Mouse (Mus musculus) liver, embryonic 12.5 days (tissue): ENCODE measurements around the gene Acbd4. TPM values are rescaled to one million over a fixed set of nuclear protein-coding genes. Genes with fewer than 3 reads are reported as not detected.

Experiments
- ATAC-seq: fragments of 200-750 bp; cut with Nextera tagmentation; 2 replicates; pipeline ENCODE4 v1.8.0; 2017; ENCODE audit warnings: moderate number of reproducible peaks, mild to moderate bottlenecking, moderate library complexity
- H3K27ac ChIP-seq: fragments of 300-500 bp; sonication (generic); 2 replicates; pipeline ENCODE4 v1.5.1; 2016; ENCODE audit warnings: mild to moderate bottlenecking
- H3K27me3 ChIP-seq: fragments of 300-500 bp; sonication (generic); replicated peaks from 2 replicates; pipeline ENCODE4 v1.6.1; 2016; ENCODE audit warnings: mild to moderate bottlenecking, moderate library complexity
- H3K36me3 ChIP-seq: fragments of 300-500 bp; sonication (generic); 2 replicates; pipeline ENCODE4 v1.6.1; 2016; ENCODE audit warnings: mild to moderate bottlenecking, moderate library complexity
- H3K4me1 ChIP-seq: fragments of 300-500 bp; sonication (generic); 2 replicates; pipeline ENCODE4 v1.6.1; 2016
- H3K4me2 ChIP-seq: fragments of 300-500 bp; sonication (generic); 2 replicates; pipeline ENCODE4 v1.6.1; 2016; ENCODE audit warnings: mild to moderate bottlenecking, moderate library complexity
- H3K4me3 ChIP-seq: fragments of 300-500 bp; sonication (generic); 2 replicates; pipeline ENCODE4 v1.5.1; 2016; ENCODE audit warnings: mild to moderate bottlenecking, moderate library complexity
- H3K9ac ChIP-seq: fragments of 300-500 bp; sonication (generic); 2 replicates; pipeline ENCODE4 v1.6.1; 2016; ENCODE audit warnings: mild to moderate bottlenecking, moderate library complexity
- H3K9me3 ChIP-seq: fragments of 300-500 bp; sonication (generic); replicated peaks from 2 replicates; pipeline ENCODE4 v1.6.1; 2016; ENCODE audit warnings: mild to moderate bottlenecking, moderate library complexity
- WGBS: fragments of 180-500 bp; shearing (Covaris S2); methylation state at CpG from one replicate; pipeline ENCODE4 v1.1.7; 2016; ENCODE audit not compliant: insufficient replicate concordance; 5-methylcytosine and 5-hydroxymethylcytosine counted together
- polyA plus RNA-seq: library from polyadenylated mRNA; unstranded; fragments of >200 nt; fragmentation: Nextera tagmentation; extraction: Ambion mirVana; gene quantifications from 2 replicates; pipeline ENCODE4 v1.2.1, GENCODE M21; 2016

Gene Acbd4
- polyA plus RNA-seq, 1 experiment from 2014 or later, result 40.6 TPM

GRCm38 (mm10) chr11:103116008-103116818 is 14.7 kb downstream of the Acbd4 start, which contains the start of gene Hexim1:
Hexim1 (plus strand) TSS chr11:103116231.
- Histone ChIP-seq H3K4me3 (peak within 1 kb of the TSS; percentile 77), H3K27me3 (peaks cover 20% of the 10 kb centered on the region), H3K4me1 (peaks cover 66% of the 10 kb centered on the region), H3K9me3 (no peaks in the 10 kb centered on the region), H3K9ac (peak within 1 kb of the TSS; percentile 88), H3K4me2 (peak within 1 kb of the TSS; percentile 99), H3K36me3 (peaks cover 4% of the 10 kb centered on the region; the same call in 1 of the 2 replicates), H3K27ac (peak within 1 kb of the TSS; percentile 96)
- ATAC-seq, result peak; percentile 93
- WGBS, result 2% methylated on average over 53 of the region's 53 CpGs

DNA sequence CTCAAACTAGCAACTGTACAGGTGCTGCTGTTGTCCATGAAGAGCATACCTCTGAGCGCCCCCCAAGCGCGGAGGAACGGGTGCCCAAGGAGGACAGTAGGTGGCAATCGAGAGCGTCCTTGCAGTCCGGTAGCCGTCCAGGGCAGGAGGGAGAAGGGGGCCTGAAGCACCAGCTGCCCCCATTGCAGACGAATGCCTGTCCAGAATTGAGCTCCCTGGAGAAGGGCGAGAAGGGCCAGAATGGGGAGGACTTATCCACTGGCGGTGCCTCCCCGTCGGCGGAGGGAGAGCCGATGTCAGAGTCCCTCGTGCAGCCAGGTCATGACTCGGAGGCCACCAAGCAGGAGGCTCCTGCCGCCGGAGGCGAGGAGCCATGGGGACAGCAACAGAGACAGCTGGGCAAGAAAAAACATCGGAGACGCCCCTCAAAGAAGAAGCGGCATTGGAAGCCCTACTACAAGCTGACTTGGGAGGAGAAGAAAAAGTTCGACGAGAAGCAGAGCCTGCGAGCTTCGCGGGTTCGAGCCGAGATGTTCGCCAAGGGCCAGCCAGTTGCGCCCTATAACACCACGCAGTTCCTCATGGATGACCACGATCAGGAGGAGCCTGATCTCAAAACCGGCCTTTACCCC is 15.6 kb downstream of the Acbd4 start:
- peak overlapping the region; percentile 77 for H3K4me3 ChIP-seq
- H3K9me3 ChIP-seq, result no peaks in the 10 kb centered on the region
- H3K4me2 ChIP-seq, result peak overlapping the region; percentile 99
- no peaks in the 10 kb centered on the region for H3K36me3 ChIP-seq
- peaks cover 12% of the 10 kb centered on the region for H3K27me3 ChIP-seq
- peaks cover 57% of the 10 kb centered on the region for H3K4me1 ChIP-seq
- peak overlapping the region; percentile 88 for H3K9ac ChIP-seq
- WGBS, result under 1% methylated on average over 35 of the region's 35 CpGs
- peak overlapping the region; percentile 91 for H3K27ac ChIP-seq
- ATAC-seq, result peak; percentile 30

- peaks cover 52% of the 10 kb centered on the region for H3K4me1 ChIP-seq
- peak overlapping the region; percentile 99 for H3K4me2 ChIP-seq
- under 1% methylated on average over 38 of the region's 38 CpGs for WGBS
- no peaks in the 10 kb centered on the region for H3K36me3 ChIP-seq
- peaks cover 7% of the 10 kb centered on the region for H3K27me3 ChIP-seq
- no peak for ATAC-seq
- peak overlapping the region; percentile 77 for H3K4me3 ChIP-seq
- H3K9me3 ChIP-seq, result no peaks in the 10 kb centered on the region
- peak overlapping the region; percentile 88 for H3K9ac ChIP-seq
- peak overlapping the region; percentile 91 for H3K27ac ChIP-seq
Observed at GRCm38 (mm10) chr11:103117591-103118009, 16.1 kb downstream of the Acbd4 start.

GRCm38 (mm10) chr11:103118866-103119265 is 17.4 kb downstream of the Acbd4 start:
- peaks cover 42% of the 10 kb centered on the region for H3K4me1 ChIP-seq
- no peak for ATAC-seq
- H3K9ac ChIP-seq, result peak overlapping the region; percentile 88; the same call in 1 of the 2 replicates
- peak overlapping the region; percentile 99 for H3K4me2 ChIP-seq
- H3K36me3 ChIP-seq, result no peaks in the 10 kb centered on the region
- H3K4me3 ChIP-seq, result peak overlapping the region; percentile 77
- H3K27ac ChIP-seq, result no peak overlapping the region
- WGBS, result 86% methylated on average over 2 of the region's 2 CpGs
- no peaks in the 10 kb centered on the region for H3K27me3 ChIP-seq
- H3K9me3 ChIP-seq, result no peaks in the 10 kb centered on the region

DNA sequence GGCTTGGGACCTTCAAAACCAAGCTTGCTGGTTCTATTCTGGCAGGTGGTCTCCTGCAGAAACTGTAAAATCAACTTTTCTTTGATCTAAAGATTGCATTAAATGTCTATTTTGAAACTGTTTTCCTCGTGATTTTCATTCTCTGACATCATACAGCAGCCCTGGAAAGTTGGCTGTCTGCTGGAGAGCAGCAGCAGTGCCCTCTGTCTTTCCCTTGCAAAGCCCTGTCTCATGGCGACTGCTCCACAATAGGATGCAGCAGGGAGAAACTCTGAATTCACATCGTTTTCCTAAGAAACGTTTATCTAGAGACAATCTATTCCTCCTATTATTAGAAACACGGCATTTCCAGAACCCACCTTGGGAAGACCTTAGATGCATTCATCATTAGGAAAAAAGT is 18.1 kb downstream of the Acbd4 start:
- Histone ChIP-seq H3K27me3 (no peaks in the 10 kb centered on the region), H3K4me2 (no peak overlapping the region), H3K9me3 (no peaks in the 10 kb centered on the region), H3K4me1 (peaks cover 34% of the 10 kb centered on the region), H3K9ac (no peak overlapping the region), H3K36me3 (no peaks in the 10 kb centered on the region), H3K4me3 (no peak overlapping the region), H3K27ac (no peak overlapping the region)
- 48% methylated on average over 5 of the region's 5 CpGs for WGBS
- no peak for ATAC-seq

- Histone ChIP-seq H3K36me3 (no peaks in the 10 kb centered on the region), H3K4me2 (no peak overlapping the region), H3K4me1 (peaks cover 29% of the 10 kb centered on the region), H3K9ac (no peak overlapping the region), H3K4me3 (no peak overlapping the region), H3K9me3 (no peaks in the 10 kb centered on the region), H3K27me3 (no peaks in the 10 kb centered on the region), H3K27ac (no peak overlapping the region)
- ATAC-seq, result no peak
- WGBS, result 77% methylated on average over 5 of the region's 5 CpGs
Observed at GRCm38 (mm10) chr11:103120315-103120714, 18.8 kb downstream of the Acbd4 start.

DNA sequence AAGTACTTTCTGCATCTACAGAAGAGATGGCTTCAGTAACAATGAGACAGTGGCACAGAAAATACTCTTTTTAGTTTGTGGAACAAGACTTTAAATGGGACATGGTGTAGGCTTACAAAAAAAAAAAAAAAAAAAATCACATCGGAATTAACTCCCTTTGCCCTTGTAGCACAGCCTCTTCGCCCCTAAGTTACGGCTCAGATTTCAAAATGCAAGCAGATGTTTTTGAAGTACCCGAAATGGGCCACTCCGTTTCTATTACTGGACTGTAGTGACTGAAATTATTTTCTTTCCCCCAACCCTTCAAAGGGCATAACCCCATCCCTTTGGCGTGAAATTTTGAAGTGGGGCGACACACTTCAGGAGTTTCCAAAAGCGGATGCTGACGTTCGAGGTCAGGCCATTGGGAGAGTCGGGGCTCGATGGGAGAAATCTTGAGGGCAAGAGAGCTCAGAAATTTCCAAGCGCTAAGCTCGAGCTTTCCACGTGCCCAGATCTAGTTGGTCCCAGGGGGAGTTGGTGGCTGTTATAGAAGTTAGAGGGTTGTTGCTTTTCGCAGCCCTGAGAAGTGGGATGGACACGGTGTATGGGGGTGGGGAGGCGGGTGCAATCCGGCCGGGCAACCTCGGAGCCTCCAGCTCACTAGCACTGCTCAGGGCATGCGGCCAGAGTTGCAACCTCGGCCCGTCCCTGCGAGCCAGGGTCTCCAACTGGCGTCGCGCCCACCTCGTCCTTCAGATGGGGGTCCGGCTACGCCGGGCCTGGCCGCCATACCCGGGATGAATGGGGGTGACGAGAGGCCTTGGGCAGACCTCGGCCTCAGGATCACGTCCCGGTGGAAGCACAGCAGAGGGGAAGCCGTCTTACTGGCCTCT is 30.5 kb downstream of the Acbd4 start, which contains the start of gene Hexim2:
TSS of gene Hexim2 (plus strand) at position 729 of the 875 bp plus-strand sequence.
- Histone ChIP-seq H3K4me3 (peak within 1 kb of the TSS; percentile 97), H3K9me3 (no peaks in the 10 kb centered on the region), H3K9ac (peak within 1 kb of the TSS; percentile 100), H3K27ac (peak within 1 kb of the TSS; percentile 96), H3K27me3 (no peaks in the 10 kb centered on the region), H3K4me2 (peak within 1 kb of the TSS; percentile 81), H3K4me1 (peaks cover 58% of the 10 kb centered on the region), H3K36me3 (peaks cover 4% of the 10 kb centered on the region; the same call in 1 of the 2 replicates)
- WGBS, result 1% methylated on average over 39 of the region's 39 CpGs
- ATAC-seq, result peak; percentile 38

DNA sequence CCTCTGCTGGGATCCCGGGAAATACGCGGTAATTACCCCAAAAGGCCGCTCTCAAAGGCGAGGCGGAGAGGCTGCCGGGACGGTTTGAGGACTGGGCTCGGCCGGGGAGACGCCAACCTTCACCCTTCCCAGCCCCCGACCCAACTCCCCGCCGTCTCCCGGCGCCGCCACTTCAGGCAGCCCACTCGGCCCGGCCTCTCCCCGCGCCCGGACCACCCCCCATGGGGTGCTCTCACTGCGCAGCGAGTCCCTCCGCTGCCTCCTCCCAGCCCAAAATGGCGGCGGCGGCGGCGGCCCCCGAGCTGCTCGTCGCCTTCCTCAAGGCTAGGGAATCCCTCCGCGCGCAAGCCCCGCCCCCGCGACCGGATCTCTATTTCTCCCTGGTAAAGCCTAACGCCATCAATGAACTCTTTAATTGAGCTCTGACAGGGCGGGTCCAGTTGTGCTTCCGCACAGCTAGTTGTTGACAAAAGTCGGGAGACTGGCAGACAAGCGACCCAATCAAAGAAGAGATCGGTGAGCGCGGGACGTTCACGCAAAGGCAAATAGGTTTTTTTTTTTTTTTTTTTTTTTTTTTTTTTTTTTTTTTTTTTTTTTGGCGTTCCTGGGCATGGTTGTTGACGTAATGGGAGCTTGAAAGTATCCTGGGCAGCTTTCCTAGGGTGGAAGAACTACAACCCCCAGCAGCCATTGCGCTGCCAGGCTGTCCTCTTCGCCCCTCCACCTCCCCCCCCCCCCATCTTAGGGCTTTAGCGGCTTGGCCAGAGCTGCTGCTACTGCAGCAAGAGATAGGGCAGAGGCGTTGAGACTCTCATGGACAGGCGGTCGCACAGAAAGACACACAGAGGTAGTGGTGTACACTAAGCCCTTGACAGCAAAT is 31.3 kb downstream of the Acbd4 start:
- under 1% methylated on average over 56 of the region's 58 CpGs for WGBS
- Histone ChIP-seq H3K9me3 (no peaks in the 10 kb centered on the region), H3K27me3 (no peaks in the 10 kb centered on the region), H3K36me3 (peaks cover 4% of the 10 kb centered on the region; the same call in 1 of the 2 replicates), H3K27ac (peak overlapping the region; percentile 96), H3K4me2 (peak overlapping the region; percentile 81), H3K9ac (peak overlapping the region; percentile 100), H3K4me1 (peaks cover 61% of the 10 kb centered on the region), H3K4me3 (peak overlapping the region; percentile 97)
- ATAC-seq, result peak; percentile 86

- peak overlapping the region; percentile 100 for H3K9ac ChIP-seq
- peaks cover 10% of the 10 kb centered on the region for H3K36me3 ChIP-seq
- peak overlapping the region; percentile 54 for H3K4me3 ChIP-seq
- peaks cover 61% of the 10 kb centered on the region for H3K4me1 ChIP-seq
- WGBS, result 38% methylated on average over 6 of the region's 6 CpGs
- peak overlapping the region; percentile 81 for H3K4me2 ChIP-seq
- H3K27me3 ChIP-seq, result no peaks in the 10 kb centered on the region
- no peaks in the 10 kb centered on the region for H3K9me3 ChIP-seq
- ATAC-seq, result peak; percentile 13
- H3K27ac ChIP-seq, result peak overlapping the region; percentile 96
Observed at GRCm38 (mm10) chr11:103133456-103134185, 32.1 kb downstream of the Acbd4 start.

GRCm38 (mm10) chr11:103134221-103134620 is 32.7 kb downstream of the Acbd4 start:
- Histone ChIP-seq H3K27ac (peak overlapping the region; percentile 96), H3K9me3 (no peaks in the 10 kb centered on the region), H3K4me3 (peak overlapping the region; percentile 54), H3K27me3 (no peaks in the 10 kb centered on the region), H3K4me2 (peak overlapping the region; percentile 81), H3K36me3 (peaks cover 16% of the 10 kb centered on the region), H3K4me1 (peaks cover 61% of the 10 kb centered on the region), H3K9ac (peak overlapping the region; percentile 100)
- ATAC-seq, result no peak
- 38% methylated on average over 3 of the region's 3 CpGs for WGBS
